Mouse (Mus musculus) neural tube, embryonic 11.5 days (tissue): ENCODE measurements around the gene Gm21970. TPM values are rescaled to one million over a fixed set of nuclear protein-coding genes. Genes with fewer than 3 reads are reported as not detected.

Source experiments
- ATAC-seq: fragments of 200-750 bp; cut with Nextera tagmentation; 2 replicates; pipeline ENCODE4 v1.8.0; 2017; ENCODE audit warnings: moderate number of reproducible peaks, mild to moderate bottlenecking, moderate TSS enrichment, moderate library complexity; ENCODE audit not compliant: insufficient read depth, low FRiP score, low TSS enrichment
- DNase-seq: peaks from one replicate; pipeline ENCODE4 v3.0.0-alpha.2; 2015; ENCODE audit warnings: low spot score
- H3K27ac ChIP-seq: fragments of 300-500 bp; sonication (generic); 2 replicates; pipeline ENCODE4 v1.5.1; 2014; ENCODE audit warnings: low read depth, mild to moderate bottlenecking, low read length
- H3K27me3 ChIP-seq: fragments of 300-500 bp; sonication (generic); 2 replicates; pipeline ENCODE4 v1.6.1; 2014; ENCODE audit warnings: mild to moderate bottlenecking, low read length, mixed read lengths; ENCODE audit not compliant: control insufficient read depth, insufficient read depth
- H3K36me3 ChIP-seq: fragments of 300-500 bp; sonication (generic); 2 replicates; pipeline ENCODE4 v1.6.1; 2014; ENCODE audit warnings: mild to moderate bottlenecking, low read length, moderate library complexity, mixed read lengths; ENCODE audit not compliant: control insufficient read depth, insufficient read depth
- H3K4me1 ChIP-seq: fragments of 300-500 bp; sonication (generic); 2 replicates; pipeline ENCODE4 v1.6.1; 2014; ENCODE audit warnings: low read length, mixed read lengths; ENCODE audit not compliant: control insufficient read depth, insufficient read depth
- H3K4me2 ChIP-seq: fragments of 300-500 bp; sonication (generic); 2 replicates; pipeline ENCODE4 v1.6.1; 2014; ENCODE audit warnings: low read depth, mild to moderate bottlenecking, moderate library complexity
- H3K4me3 ChIP-seq: fragments of 300-500 bp; sonication (generic); 2 replicates; pipeline ENCODE4 v1.5.1; 2014; ENCODE audit warnings: low read depth, low read length
- H3K9ac ChIP-seq: fragments of 300-500 bp; sonication (generic); 2 replicates; pipeline ENCODE4 v1.6.1; 2014; ENCODE audit warnings: mild to moderate bottlenecking, low read length
- H3K9me3 ChIP-seq: fragments of 300-500 bp; sonication (generic); 2 replicates; pipeline ENCODE4 v1.6.1; 2016; ENCODE audit warnings: low read length; ENCODE audit not compliant: control insufficient read depth
- WGBS: fragments of 180-500 bp; shearing (Covaris S2); extraction: QIAGEN DNeasy Blood & Tissue Kit; methylation state at CpG from one replicate; pipeline ENCODE4 v1.1.7; 2014; 5-methylcytosine and 5-hydroxymethylcytosine counted together
- polyA plus RNA-seq: library from polyadenylated mRNA; unstranded; fragments of >200 nt; fragmentation: Nextera tagmentation; extraction: Ambion mirVana; gene quantifications from 2 replicates; pipeline ENCODE4 v1.2.1, GENCODE M21; 2014

The Gm21970 gene
- polyA plus RNA-seq, 1 experiment from 2014 or later, result not detected

- Histone ChIP-seq H3K4me3 (no peak overlapping the region), H3K27ac (no peak overlapping the region), H3K27me3 (no peaks in the 10 kb centered on the region), H3K4me2 (no peak overlapping the region), H3K4me1 (no peaks in the 10 kb centered on the region), H3K9me3 (no peaks in the 10 kb centered on the region), H3K36me3 (peaks cover 3% of the 10 kb centered on the region; the same call in 1 of the 2 replicates), H3K9ac (no peak overlapping the region)
- 86% methylated on average over 6 of the region's 6 CpGs for WGBS
- DNase-seq, result no peak
- no peak for ATAC-seq
Observed at GRCm38 (mm10) chr16:91401569-91402165, 10.1 kb downstream of the Gm21970 start.

DNA sequence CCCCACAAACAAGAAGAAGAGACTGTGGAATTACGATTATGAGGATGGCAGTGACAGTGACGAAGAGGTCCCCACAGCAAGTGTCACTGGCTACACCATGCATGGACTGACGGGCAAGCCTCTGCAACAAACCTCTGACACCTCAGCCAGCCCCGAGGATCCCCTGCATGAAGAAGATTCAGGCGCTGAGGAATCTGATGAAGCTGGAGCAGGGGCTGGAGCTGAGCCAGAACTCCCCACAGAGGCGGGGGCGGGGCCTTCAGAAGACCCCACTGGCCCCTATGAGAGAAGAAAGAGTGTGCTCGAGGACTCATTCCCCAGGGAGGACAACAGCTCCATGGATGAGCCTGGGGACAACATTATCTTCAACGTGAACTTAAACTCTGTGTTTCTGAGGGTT, 12.3 kb downstream of the Gm21970 start:
- Histone ChIP-seq H3K27ac (no peak overlapping the region), H3K4me3 (no peak overlapping the region), H3K9ac (no peak overlapping the region), H3K27me3 (no peaks in the 10 kb centered on the region), H3K9me3 (no peaks in the 10 kb centered on the region), H3K36me3 (peaks cover 3% of the 10 kb centered on the region; the same call in 1 of the 2 replicates), H3K4me2 (no peak overlapping the region), H3K4me1 (no peaks in the 10 kb centered on the region)
- DNase-seq (no peak), ATAC-seq (no peak)
- 79% methylated on average over 9 of the region's 9 CpGs for WGBS

DNA sequence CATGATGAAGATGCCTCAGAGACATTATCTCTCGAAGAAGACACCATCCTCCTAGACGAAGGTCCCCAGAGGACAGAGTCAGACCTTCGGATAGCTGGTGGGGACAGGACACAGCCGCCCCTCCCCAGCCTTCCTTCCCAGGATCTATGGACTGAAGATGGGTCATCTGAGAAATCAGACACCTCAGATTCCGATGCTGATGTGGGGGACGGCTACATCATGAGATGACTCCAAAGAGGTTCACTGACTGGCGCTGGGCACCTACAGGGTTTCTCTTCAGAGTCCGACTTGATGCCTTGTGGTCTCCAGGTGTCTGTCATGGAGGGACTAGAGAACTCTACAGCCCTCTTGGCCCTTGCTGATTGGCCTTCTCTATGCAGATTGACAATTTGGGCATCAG, 12.7 kb downstream of the Gm21970 start:
- no peak overlapping the region for H3K9ac ChIP-seq
- no peak for ATAC-seq
- H3K36me3 ChIP-seq, result peaks cover 3% of the 10 kb centered on the region; the same call in 1 of the 2 replicates
- no peak overlapping the region for H3K4me3 ChIP-seq
- H3K27me3 ChIP-seq, result no peaks in the 10 kb centered on the region
- 93% methylated on average over 8 of the region's 8 CpGs for WGBS
- no peak overlapping the region for H3K27ac ChIP-seq
- no peak overlapping the region for H3K4me2 ChIP-seq
- no peak for DNase-seq
- H3K4me1 ChIP-seq, result no peaks in the 10 kb centered on the region
- H3K9me3 ChIP-seq, result no peaks in the 10 kb centered on the region

GRCm38 (mm10) chr16:91404828-91405577, 13.5 kb downstream of the Gm21970 start:
- ATAC-seq (no peak), DNase-seq (no peak)
- 70% methylated on average over 10 of the region's 10 CpGs for WGBS
- Histone ChIP-seq H3K9ac (no peak overlapping the region), H3K4me2 (no peak overlapping the region), H3K36me3 (peaks cover 3% of the 10 kb centered on the region; the same call in 1 of the 2 replicates), H3K4me1 (no peaks in the 10 kb centered on the region), H3K27me3 (no peaks in the 10 kb centered on the region), H3K9me3 (no peaks in the 10 kb centered on the region), H3K4me3 (no peak overlapping the region), H3K27ac (no peak overlapping the region)

GRCm38 (mm10) chr16:91405640-91406584, 14.4 kb downstream of the Gm21970 start, which contains the start of gene Il10rb:
Il10rb (plus strand) TSS chr16:91406164.
- WGBS, result 8% methylated on average over 47 of the region's 51 CpGs
- Histone ChIP-seq H3K4me2 (peak within 1 kb of the TSS; percentile 100), H3K27me3 (no peaks in the 10 kb centered on the region), H3K9ac (peak within 1 kb of the TSS; percentile 70), H3K36me3 (peaks cover 3% of the 10 kb centered on the region; the same call in 1 of the 2 replicates), H3K9me3 (no peaks in the 10 kb centered on the region), H3K4me1 (no peaks in the 10 kb centered on the region), H3K4me3 (peak within 1 kb of the TSS; percentile 59), H3K27ac (no peak within 1 kb of the TSS)
- ATAC-seq (peak; percentile 58; the same call in 1 of the 2 replicates), DNase-seq (peak; percentile 58)

- Histone ChIP-seq H3K27ac (no peak overlapping the region), H3K4me1 (no peaks in the 10 kb centered on the region), H3K36me3 (peaks cover 3% of the 10 kb centered on the region; the same call in 1 of the 2 replicates), H3K4me2 (peak overlapping the region; percentile 100), H3K9me3 (no peaks in the 10 kb centered on the region), H3K4me3 (peak overlapping the region; percentile 59), H3K27me3 (no peaks in the 10 kb centered on the region), H3K9ac (peak overlapping the region; percentile 70)
- 1% methylated on average over 13 of the region's 13 CpGs for WGBS
- no peak for ATAC-seq
- DNase-seq, result peak; percentile 46
Observed at GRCm38 (mm10) chr16:91406585-91407220, 15.2 kb downstream of the Gm21970 start.

- H3K9ac ChIP-seq, result no peak overlapping the region
- H3K27me3 ChIP-seq, result no peaks in the 10 kb centered on the region
- H3K27ac ChIP-seq, result no peak overlapping the region
- no peak for ATAC-seq
- H3K36me3 ChIP-seq, result no peaks in the 10 kb centered on the region
- no peak overlapping the region for H3K4me2 ChIP-seq
- no peak overlapping the region for H3K4me3 ChIP-seq
- WGBS, result 53% methylated on average over 12 of the region's 12 CpGs
- no peak for DNase-seq
- H3K4me1 ChIP-seq, result no peaks in the 10 kb centered on the region
- H3K9me3 ChIP-seq, result no peaks in the 10 kb centered on the region
Observed at GRCm38 (mm10) chr16:91413102-91413844, 21.8 kb downstream of the Gm21970 start.
